Mouse (Mus musculus) myocyte (in vitro differentiated cells): Measurements from ENCODE around the gene Rubcn. TPM values are rescaled to one million over a fixed set of nuclear protein-coding genes. Genes with fewer than 3 reads are reported as not detected.

Experiments used
- H3K27me3 ChIP-seq: one replicate; pipeline ENCODE4 v1.6.1; 2011; ENCODE audit not compliant: control insufficient read depth, insufficient read depth, insufficient read length
- H3K36me3 ChIP-seq: one replicate; pipeline ENCODE4 v1.6.1; 2011; ENCODE audit not compliant: control insufficient read depth, insufficient read depth
- H3K4me2 ChIP-seq: one replicate; pipeline ENCODE4 v1.6.1; 2011; ENCODE audit warnings: low read depth, control low read depth
- H3K4me3 ChIP-seq: one replicate; pipeline ENCODE4 v1.5.1; 2011; ENCODE audit warnings: mild to moderate bottlenecking, control low read depth, moderate library complexity
- H3K79me2 ChIP-seq: one replicate; pipeline ENCODE4 v1.6.1; 2011; ENCODE audit not compliant: control insufficient read depth, insufficient read depth
- H3ac ChIP-seq: one replicate; pipeline ENCODE4 v1.6.1; 2011; ENCODE audit not compliant: control insufficient read depth, insufficient read length
- CEBPB ChIP-seq: IDR thresholded peaks from 2 replicates; pipeline ENCODE4 v1.6.1; 2011; ENCODE audit warnings: mild to moderate bottlenecking, moderate library complexity; ENCODE audit not compliant: poor library complexity, insufficient read depth, severe bottlenecking
- E2F4 ChIP-seq: IDR thresholded peaks from one replicate; pipeline ENCODE4 v1.6.1; 2011; ENCODE audit warnings: mild to moderate bottlenecking, control low read depth, moderate library complexity; ENCODE audit not compliant: insufficient read depth
- MAX ChIP-seq: IDR thresholded peaks from one replicate; pipeline ENCODE4 v1.6.1; 2011; ENCODE audit warnings: low read depth, mild to moderate bottlenecking, control low read depth
- MYOD1 ChIP-seq, 3 experiments: IDR thresholded peaks; one replicate each; pipeline ENCODE4 v1.6.1; 2011; ENCODE audit warnings: control low read depth in 2 of 3, low read depth in 2 of 3, mild to moderate bottlenecking in 2 of 3, moderate library complexity in 1 of 3; ENCODE audit not compliant: insufficient read length in 2 of 3, control insufficient read depth in 1 of 3
- MYOG ChIP-seq, 3 experiments: IDR thresholded peaks; one replicate each; pipeline ENCODE4 v1.6.1; 2011; ENCODE audit warnings: control low read depth in 2 of 3, low read depth in 2 of 3, mild to moderate bottlenecking in 2 of 3; ENCODE audit not compliant: insufficient read length in 2 of 3, control insufficient read depth in 1 of 3, insufficient read depth in 1 of 3
- POLR2A ChIP-seq: IDR thresholded peaks from one replicate; pipeline ENCODE4 v1.6.1; 2011; ENCODE audit warnings: low read depth, mild to moderate bottlenecking, control low read depth, moderate library complexity; ENCODE audit not compliant: insufficient read length
- POLR2AphosphoS2 ChIP-seq: IDR thresholded peaks from one replicate; pipeline ENCODE4 v1.6.1; 2011; ENCODE audit warnings: low read depth, control low read depth; ENCODE audit not compliant: insufficient read length
- REST ChIP-seq: IDR thresholded peaks from one replicate; pipeline ENCODE4 v1.6.1; 2011; ENCODE audit warnings: mild to moderate bottlenecking, control low read depth, moderate library complexity; ENCODE audit not compliant: insufficient read depth, insufficient read length
- SRF ChIP-seq: IDR thresholded peaks from one replicate; pipeline ENCODE4 v1.6.1; 2011; ENCODE audit warnings: low read depth; ENCODE audit not compliant: control insufficient read depth, insufficient read length
- TCF12 ChIP-seq: IDR thresholded peaks from one replicate; pipeline ENCODE4 v1.6.1; 2011; ENCODE audit warnings: mild to moderate bottlenecking, control low read depth; ENCODE audit not compliant: poor library complexity, insufficient read depth, severe bottlenecking
- TCF3 ChIP-seq: IDR thresholded peaks from one replicate; pipeline ENCODE4 v1.6.1; 2011; ENCODE audit warnings: low read depth, control low read depth; ENCODE audit not compliant: insufficient read length
- USF1 ChIP-seq: IDR thresholded peaks from one replicate; pipeline ENCODE4 v1.6.1; 2011; ENCODE audit warnings: low read depth, mild to moderate bottlenecking, control low read depth, moderate library complexity
- polyA plus RNA-seq: library from polyadenylated mRNA; unstranded; fragments of >200 nt; fragmentation: generic; extraction: Trizol; gene quantifications from one replicate; pipeline ENCODE4 v1.2.1, GENCODE M21; 2012; ENCODE audit warnings: missing spikeins

The Rubcn gene
- polyA plus RNA-seq, 1 experiment, result 34.0 TPM

DNA sequence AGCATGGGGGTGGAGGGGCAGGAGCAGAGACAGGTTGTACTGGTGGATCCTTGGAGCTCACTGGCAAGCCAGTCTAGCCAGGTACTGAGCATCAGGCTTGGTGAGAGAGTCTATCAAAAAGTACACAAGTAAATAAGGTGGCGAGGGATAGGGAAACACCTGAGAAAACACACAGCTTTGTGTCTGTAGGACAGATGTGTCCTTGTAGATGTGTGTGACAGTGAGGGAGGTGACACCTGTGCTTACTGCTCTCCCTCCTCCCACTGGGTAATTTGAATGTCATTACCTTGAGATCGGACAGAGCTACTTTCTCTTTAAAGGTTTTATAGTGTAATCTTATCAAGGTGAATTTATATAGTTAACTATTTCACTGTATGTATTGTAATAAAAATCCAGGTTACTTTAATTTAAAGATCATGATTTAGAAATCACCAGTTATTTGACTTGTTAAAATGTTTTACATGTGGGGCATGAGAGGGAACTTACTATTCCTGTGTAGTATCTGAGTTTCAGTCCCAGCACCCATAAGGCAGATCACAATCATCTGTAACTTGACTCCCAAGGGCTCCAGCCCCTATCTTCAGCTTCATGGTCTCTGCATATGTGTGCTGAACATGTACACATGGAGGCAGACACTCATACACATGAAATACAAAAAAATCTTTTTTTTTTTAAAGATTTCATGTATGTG is 23.9 kb upstream of the Rubcn start:
- Histone ChIP-seq H3K36me3 (peaks cover 54% of the 10 kb centered on the region), H3K79me2 (no peaks in the 10 kb centered on the region)
- TF ChIP-seq CEBPB (no peak), POLR2AphosphoS2 (no peak), MYOG (IDR thresholded peaks at IDR 0.05; ENCODE audit: control insufficient read depth in 1 of 3, insufficient read depth in 1 of 3, insufficient read length in 2 of 3, low read depth in 2 of 3) (no peak), MYOD1 (IDR thresholded peaks at IDR 0.05; ENCODE audit: control insufficient read depth in 1 of 3, insufficient read length in 2 of 3, low read depth in 2 of 3) (no peak), REST (no peak), SRF (no peak), POLR2A (no peak), TCF12 (no peak), E2F4 (no peak), TCF3 (no peak), MAX (no peak), USF1 (no peak)

DNA sequence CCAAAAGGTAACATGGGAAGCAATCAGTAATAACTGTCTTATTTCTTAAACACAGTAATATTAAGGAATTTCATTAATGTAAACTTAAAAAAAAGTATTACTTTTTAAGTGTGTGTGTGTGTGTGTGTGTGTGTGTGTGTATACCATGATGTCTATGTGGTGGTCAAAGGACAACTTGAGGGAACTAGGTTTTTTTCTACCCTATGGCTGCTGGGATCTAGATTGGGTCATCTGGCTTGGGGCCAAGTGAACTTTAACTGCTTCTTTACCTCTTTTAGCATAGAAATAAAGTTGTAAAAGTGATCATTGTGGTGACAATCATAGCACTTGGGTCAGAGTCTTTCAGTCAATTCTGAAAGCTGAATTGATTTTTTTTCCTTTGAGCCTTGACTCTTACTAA is 18.6 kb upstream of the Rubcn start:
- H3K36me3 ChIP-seq, result peaks cover 61% of the 10 kb centered on the region
- no peak for TF ChIP-seq POLR2A
- no peak for TF ChIP-seq TCF12
- H3K4me2 ChIP-seq, result no peak overlapping the region
- H3K79me2 ChIP-seq, result no peaks in the 10 kb centered on the region
- no peaks in the 10 kb centered on the region for H3K27me3 ChIP-seq
- no peak overlapping the region for H3K4me3 ChIP-seq
- no peak overlapping the region for H3ac ChIP-seq

More for the DNA sequence above, 23.9 kb upstream of the Rubcn start:
- Histone ChIP-seq H3K27me3 (no peaks in the 10 kb centered on the region), H3ac (no peak overlapping the region), H3K4me3 (no peak overlapping the region), H3K4me2 (no peak overlapping the region)

DNA sequence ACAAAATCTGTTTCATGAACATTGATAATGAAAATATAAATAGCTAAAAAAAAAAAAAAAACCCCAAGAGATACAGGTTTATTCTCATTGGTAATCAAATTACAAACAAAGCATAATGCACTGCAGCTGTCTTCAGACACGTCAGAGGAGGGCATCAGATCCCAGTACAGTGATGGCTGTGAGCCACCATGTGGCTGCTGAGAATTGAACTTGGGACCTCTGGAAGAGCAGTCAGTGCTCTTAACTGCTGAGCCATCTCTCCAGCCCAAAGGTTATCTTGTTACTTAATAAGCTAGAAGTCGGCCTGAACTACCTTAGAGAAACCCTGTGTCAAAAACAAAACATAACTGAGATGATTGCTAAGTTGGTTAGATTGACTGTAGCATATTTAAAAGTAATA is 12.3 kb upstream of the Rubcn start:
- no peak overlapping the region for H3K4me3 ChIP-seq
- H3K36me3 ChIP-seq, result peaks cover 60% of the 10 kb centered on the region
- no peak overlapping the region for H3ac ChIP-seq
- no peaks in the 10 kb centered on the region for H3K27me3 ChIP-seq
- H3K4me2 ChIP-seq, result no peak overlapping the region
- H3K79me2 ChIP-seq, result peaks cover 22% of the 10 kb centered on the region
- TF ChIP-seq MYOD1 (IDR thresholded peaks at IDR 0.05; ENCODE audit: control insufficient read depth in 1 of 3, insufficient read length in 2 of 3, low read depth in 2 of 3) (peak in 1 of 3 experiments; percentile 15), CEBPB (no peak), MYOG (IDR thresholded peaks at IDR 0.05; ENCODE audit: control insufficient read depth in 1 of 3, insufficient read depth in 1 of 3, insufficient read length in 2 of 3, low read depth in 2 of 3) (no peak)

DNA sequence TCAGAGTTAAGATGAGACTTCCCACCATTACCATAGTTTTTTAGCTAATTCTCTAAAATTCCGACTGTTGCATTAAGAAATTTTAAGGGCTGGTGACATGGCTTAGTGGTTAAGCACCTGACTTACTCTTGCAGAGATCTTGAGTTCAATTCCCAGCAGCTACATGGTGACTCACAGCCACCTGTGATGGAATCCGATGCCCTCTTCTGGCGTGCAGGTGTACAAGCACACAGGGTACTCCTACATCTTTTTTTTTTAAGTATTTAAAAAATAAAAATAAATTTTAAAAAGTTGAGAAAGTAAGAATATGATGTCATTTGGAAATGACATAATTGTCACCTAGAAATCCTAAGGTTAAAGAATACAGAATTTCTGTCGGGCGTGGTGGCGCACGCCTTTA is 10.4 kb upstream of the Rubcn start:
- Histone ChIP-seq H3K27me3 (no peaks in the 10 kb centered on the region), H3K4me2 (no peak overlapping the region), H3K36me3 (peaks cover 57% of the 10 kb centered on the region), H3ac (no peak overlapping the region), H3K4me3 (no peak overlapping the region), H3K79me2 (peaks cover 35% of the 10 kb centered on the region)
- TF ChIP-seq MAX, result no peak
- TF ChIP-seq POLR2A, result no peak
- no peak for TF ChIP-seq USF1
- TF ChIP-seq MYOG (IDR thresholded peaks at IDR 0.05; ENCODE audit: control insufficient read depth in 1 of 3, insufficient read depth in 1 of 3, insufficient read length in 2 of 3, low read depth in 2 of 3), result no peak
- TF ChIP-seq E2F4, result no peak
- no peak for TF ChIP-seq POLR2AphosphoS2

DNA sequence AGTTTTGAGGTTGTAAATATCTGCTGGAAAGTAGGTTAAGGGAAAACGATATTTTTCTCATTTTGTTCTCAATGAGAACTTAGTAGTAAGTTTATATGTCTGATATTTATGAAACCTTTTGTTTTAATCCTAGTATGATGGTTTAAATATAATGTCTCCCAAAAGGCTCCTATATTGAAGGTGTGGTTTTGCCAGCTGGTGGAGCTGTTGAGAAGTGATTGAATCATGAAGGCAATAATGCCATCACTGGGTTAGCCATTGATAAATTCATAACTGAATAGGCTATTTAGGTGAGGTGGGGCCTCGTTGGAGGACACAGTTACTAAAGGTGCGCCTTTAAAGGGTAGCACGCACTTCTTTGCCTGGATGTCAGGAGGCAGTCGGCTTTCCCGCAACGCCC is 4.0 kb upstream of the Rubcn start:
- H3K27me3 ChIP-seq, result no peaks in the 10 kb centered on the region
- H3K4me2 ChIP-seq, result no peak overlapping the region
- no peak for TF ChIP-seq CEBPB
- TF ChIP-seq POLR2A, result no peak
- no peak for TF ChIP-seq SRF
- TF ChIP-seq TCF3, result no peak
- TF ChIP-seq MYOD1 (IDR thresholded peaks at IDR 0.05; ENCODE audit: control insufficient read depth in 1 of 3, insufficient read length in 2 of 3, low read depth in 2 of 3), result no peak
- TF ChIP-seq REST, result no peak
- no peak for TF ChIP-seq E2F4
- no peak for TF ChIP-seq USF1
- TF ChIP-seq TCF12, result no peak
- no peak for TF ChIP-seq MAX
- no peak for TF ChIP-seq POLR2AphosphoS2
- no peak for TF ChIP-seq MYOG (IDR thresholded peaks at IDR 0.05; ENCODE audit: control insufficient read depth in 1 of 3, insufficient read depth in 1 of 3, insufficient read length in 2 of 3, low read depth in 2 of 3)
- peaks cover 65% of the 10 kb centered on the region for H3K79me2 ChIP-seq
- H3ac ChIP-seq, result no peak overlapping the region
- no peak overlapping the region for H3K4me3 ChIP-seq
- H3K36me3 ChIP-seq, result peaks cover 31% of the 10 kb centered on the region
